Mouse (Mus musculus) CH12.LX (cell line): ENCODE data around the gene Xylt1.

Experiments used
- CTCF ChIP-seq, 2 experiments: IDR thresholded peaks in 1 of 2; conservative IDR thresholded peaks in 1 of 2; 2 replicates each; pipeline ENCODE4 v1.5.1; 2011 to 2012; ENCODE audit warnings: low read depth in 2 of 2, low read length in 2 of 2, improper control_type of control experiment in 1 of 2, inconsistent platforms in 1 of 2, mild to moderate bottlenecking in 1 of 2, moderate library complexity in 1 of 2
- EP300 ChIP-seq: IDR thresholded peaks from 2 replicates; pipeline ENCODE4 v1.6.1; 2011; ENCODE audit warnings: low read length, improper control_type of control experiment
- HCFC1 ChIP-seq: IDR thresholded peaks from 2 replicates; pipeline ENCODE4 v1.6.1; 2012; ENCODE audit warnings: low read depth, mild to moderate bottlenecking, inconsistent platforms, low read length, improper control_type of control experiment
- JUN ChIP-seq: IDR thresholded peaks from 2 replicates; pipeline ENCODE4 v1.6.1; 2011; ENCODE audit warnings: low read depth, mild to moderate bottlenecking, low read length, improper control_type of control experiment, moderate library complexity; ENCODE audit not compliant: insufficient read depth
- KAT2A ChIP-seq: IDR thresholded peaks from 2 replicates; pipeline ENCODE4 v1.6.1; 2012; ENCODE audit warnings: low read length, improper control_type of control experiment, inconsistent platforms; ENCODE audit not compliant: insufficient replicate concordance
- MEF2A ChIP-seq: IDR thresholded peaks from 2 replicates; pipeline ENCODE4 v1.6.1; 2014; ENCODE audit warnings: low read depth, mild to moderate bottlenecking, inconsistent platforms, low read length, improper control_type of control experiment, borderline replicate concordance
- MYC ChIP-seq: IDR thresholded peaks from 2 replicates; pipeline ENCODE4 v1.6.1; 2011; ENCODE audit warnings: low read depth, mild to moderate bottlenecking, improper control_type of control experiment, low read length
- NELFE ChIP-seq: IDR thresholded peaks from 2 replicates; pipeline ENCODE4 v1.6.1; 2011; ENCODE audit warnings: low read depth, low read length, improper control_type of control experiment
- PAX5 ChIP-seq: IDR thresholded peaks from 2 replicates; pipeline ENCODE4 v1.6.1; 2012; ENCODE audit warnings: low read length, inconsistent platforms, mixed read lengths
- POLR2A ChIP-seq: IDR thresholded peaks from 2 replicates; pipeline ENCODE4 v1.6.1; 2011; ENCODE audit warnings: low read depth, mild to moderate bottlenecking, improper control_type of control experiment, low read length
- TBP ChIP-seq: conservative IDR thresholded peaks from 2 replicates; pipeline ENCODE4 v1.6.1; 2011; ENCODE audit warnings: low read depth, low read length, improper control_type of control experiment
- USF2 ChIP-seq: conservative IDR thresholded peaks from 2 replicates; pipeline ENCODE4 v1.6.1; 2011; ENCODE audit warnings: low read depth, low read length, improper control_type of control experiment
- ZNF384 ChIP-seq: IDR thresholded peaks from 2 replicates; pipeline ENCODE4 v1.6.1; 2012; ENCODE audit warnings: low read depth, low read length, improper control_type of control experiment, inconsistent platforms

DNA sequence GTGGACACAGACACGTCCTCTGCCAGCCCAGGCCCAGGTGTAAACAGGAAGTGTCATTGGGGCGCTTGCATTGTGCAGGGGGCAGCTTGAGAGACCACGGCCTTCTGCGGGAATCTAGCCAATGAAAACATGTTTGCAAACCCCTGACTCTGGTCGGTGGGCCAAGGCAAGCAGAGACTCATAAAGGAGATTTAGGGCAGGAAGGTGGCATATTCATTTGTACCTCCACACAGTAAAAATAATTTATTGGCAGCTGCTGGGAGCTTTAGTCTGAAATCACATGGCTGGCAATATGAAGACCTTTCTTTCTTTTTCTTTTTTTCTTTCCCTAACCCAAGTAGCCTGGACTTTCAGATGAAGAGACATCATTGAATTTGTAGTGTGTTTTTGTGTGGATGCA is 159.6 kb downstream of the Xylt1 start:
- TF ChIP-seq POLR2A (no peak), KAT2A (no peak), PAX5 (no peak), CTCF (conservative IDR thresholded peaks at IDR 0.05 in 1 of 2, IDR thresholded peaks at IDR 0.05 in 1 of 2; ENCODE audit: low read depth in 2 of 2, low read length in 2 of 2) (no peak), ZNF384 (no peak), EP300 (no peak), JUN (no peak), NELFE (no peak), HCFC1 (no peak), TBP (no peak), MEF2A (no peak), MYC (no peak), USF2 (no peak)
